Mouse (Mus musculus) lung, adult 2 months (tissue): ENCODE data around the gene Pdk2.

Source experiments
- CTCF ChIP-seq: fragments of 200-500 bp; IDR thresholded peaks from 2 replicates; pipeline ENCODE4 v1.5.1; 2011; ENCODE audit warnings: mild to moderate bottlenecking, low read length, control low read depth; ENCODE audit not compliant: insufficient read depth
- POLR2A ChIP-seq: fragments of 200-500 bp; IDR thresholded peaks from 2 replicates; pipeline ENCODE4 v1.6.1; 2011; ENCODE audit warnings: low read depth, mild to moderate bottlenecking, control low read depth, low read length, borderline replicate concordance; ENCODE audit errors: extremely low read depth

GRCm38 (mm10) chr11:95053062-95053461 lies 11.9 kb upstream of the Pdk2 start:
- no peak for TF ChIP-seq CTCF
- no peak for TF ChIP-seq POLR2A
